Mouse (Mus musculus): Measurements from ENCODE around the gene Zfp366.

DNA sequence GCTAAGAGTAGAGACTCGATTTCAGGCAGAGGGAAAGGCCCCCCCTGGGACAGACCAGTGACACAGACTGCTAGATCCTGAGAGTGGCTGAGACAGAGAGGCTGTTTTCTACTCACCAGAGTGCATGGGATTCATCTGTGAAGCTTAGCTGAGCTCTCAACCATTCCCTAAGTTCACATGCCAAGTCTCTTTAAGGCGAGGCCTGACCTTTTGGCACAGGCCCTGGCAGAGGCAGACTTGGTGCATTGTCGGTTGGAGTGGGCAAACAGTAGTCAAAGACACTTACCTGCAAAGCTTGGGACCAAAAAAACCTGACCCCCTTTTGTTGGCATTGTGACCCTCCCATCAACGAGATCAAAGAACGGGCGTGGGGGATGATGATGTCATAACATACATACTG, 34.0 kb upstream of the Zfp366 start:
- TF ChIP-seq REST (IDR thresholded peaks at IDR 0.05; ENCODE audit: insufficient read depth, insufficient read length) (no peak), CEBPB (IDR thresholded peaks at IDR 0.05; ENCODE audit: insufficient read depth, poor library complexity, severe bottlenecking) (no peak), POLR2A (IDR thresholded peaks at IDR 0.05; ENCODE audit: insufficient read length, low read depth) (no peak), MAX (IDR thresholded peaks at IDR 0.05; ENCODE audit: low read depth) (no peak), POLR2AphosphoS2 (IDR thresholded peaks at IDR 0.05; ENCODE audit: insufficient read length, low read depth) (no peak), USF1 (IDR thresholded peaks at IDR 0.05; ENCODE audit: low read depth) (no peak), E2F4 (IDR thresholded peaks at IDR 0.05; ENCODE audit: insufficient read depth) (no peak), TCF12 (IDR thresholded peaks at IDR 0.05; ENCODE audit: insufficient read depth, poor library complexity, severe bottlenecking) (no peak), TCF3 (IDR thresholded peaks at IDR 0.05; ENCODE audit: insufficient read length, low read depth) (no peak)
